Mouse (Mus musculus) embryonic stem cell, embryonic (primary cell): ENCODE measurements around the gene Rtp4.

Source experiments
- CTCF ChIA-PET, 4 experiments: fragments of 300-600 bp in 2 of 4; fragments of 350-600 bp in 2 of 4; sonication (Branson Sonifier 250); formaldehyde crosslinking; loops; one replicate each; lab custom pipeline; 2022; ENCODE audit warnings: inconsistent platforms in 2 of 4; lab: Charles Lee
- POLR2A ChIA-PET, 4 experiments: fragments of 300-600 bp in 2 of 4; fragments of 350-600 bp in 2 of 4; sonication (Branson Sonifier 250); formaldehyde crosslinking; loops; one replicate each; lab custom pipeline; 2022; ENCODE audit warnings: antibody characterized with exemption in 4 of 4, inconsistent platforms in 1 of 4; lab: Charles Lee

The Rtp4 gene

DNA sequence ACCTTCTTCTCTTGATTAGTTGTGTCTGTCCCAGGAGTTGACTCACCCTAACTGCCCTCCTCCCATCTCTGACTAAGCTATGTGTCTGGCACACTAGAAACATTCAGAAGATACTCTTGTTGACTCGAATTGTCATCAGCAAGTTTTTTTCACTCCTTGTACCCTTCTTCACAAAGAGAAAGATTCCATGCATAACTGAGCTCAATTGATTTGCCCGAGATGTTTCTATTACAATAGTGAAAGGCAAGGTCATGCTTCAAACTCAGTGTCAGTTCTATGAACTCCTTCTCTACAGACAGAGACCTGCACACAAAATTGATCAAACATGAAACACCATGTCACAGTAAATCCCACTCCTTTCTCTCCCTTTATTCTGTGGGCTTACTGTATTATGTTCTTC, 111.4 kb downstream of the Rtp4 start:
- POLR2A ChIA-PET = interaction anchor here in 2 of 4 experiments (0.5 to 0.6 kb wide), 2 partner anchors 20 to 1824 kb away, joined by 4 to 5 read pairs; no protein-coding TSS in a partner anchor
- CTCF ChIA-PET = interaction anchor here (0.5 to 2.5 kb wide), 11 partner anchors 30 to 267 kb away, joined by 4 to 17 read pairs (median 9); no protein-coding TSS in a partner anchor

DNA sequence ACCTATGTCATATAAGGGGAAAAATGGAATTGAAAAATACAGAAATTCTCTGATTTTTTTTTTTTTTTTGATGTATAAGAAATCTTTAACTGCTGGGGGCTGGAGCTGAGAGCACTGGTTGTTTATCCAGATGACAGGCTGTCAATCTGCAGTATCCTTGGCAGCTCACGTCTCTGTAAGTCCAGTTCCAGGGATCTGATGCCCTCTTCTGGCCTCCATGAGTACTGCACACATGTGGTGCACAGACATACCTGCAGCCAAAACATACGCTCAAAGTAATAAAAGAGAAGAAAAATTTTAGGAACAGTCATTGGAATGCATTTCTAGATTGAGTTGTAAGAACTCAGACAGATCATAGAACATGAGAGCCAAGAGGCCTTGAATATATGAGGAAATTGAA, 112.6 kb downstream of the Rtp4 start:
- POLR2A ChIA-PET = interaction anchor here in 2 of 4 experiments (0.7 kb wide), 2 partner anchors 19 to 89 kb away, joined by 4 to 5 read pairs; no protein-coding TSS in a partner anchor
- CTCF ChIA-PET = interaction anchor here (0.6 to 2.5 kb wide), 26 partner anchors 9 to 544 kb away, joined by 3 to 17 read pairs (median 5); no protein-coding TSS in a partner anchor

DNA sequence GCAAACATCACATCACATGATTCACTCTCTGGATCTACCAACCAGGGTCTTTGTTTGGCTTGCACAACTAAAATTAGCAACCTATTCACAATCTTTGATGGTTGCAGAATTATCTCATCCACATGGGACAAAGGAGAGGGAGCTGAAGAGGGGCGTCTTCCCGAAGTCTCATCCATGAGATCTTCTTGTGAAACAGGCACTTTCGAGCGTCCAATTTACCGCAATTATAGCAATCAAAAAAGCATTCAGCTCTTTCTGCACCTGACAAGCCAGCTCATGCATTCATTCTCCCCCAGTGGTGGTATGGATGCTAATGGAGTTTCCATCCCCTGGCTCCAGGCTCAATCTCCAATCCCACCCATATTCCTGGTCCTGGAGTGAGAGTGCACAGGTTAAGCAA, 132.9 kb downstream of the Rtp4 start:
- ChIA-PET POLR2A (no interaction called here), CTCF (no interaction called here)

DNA sequence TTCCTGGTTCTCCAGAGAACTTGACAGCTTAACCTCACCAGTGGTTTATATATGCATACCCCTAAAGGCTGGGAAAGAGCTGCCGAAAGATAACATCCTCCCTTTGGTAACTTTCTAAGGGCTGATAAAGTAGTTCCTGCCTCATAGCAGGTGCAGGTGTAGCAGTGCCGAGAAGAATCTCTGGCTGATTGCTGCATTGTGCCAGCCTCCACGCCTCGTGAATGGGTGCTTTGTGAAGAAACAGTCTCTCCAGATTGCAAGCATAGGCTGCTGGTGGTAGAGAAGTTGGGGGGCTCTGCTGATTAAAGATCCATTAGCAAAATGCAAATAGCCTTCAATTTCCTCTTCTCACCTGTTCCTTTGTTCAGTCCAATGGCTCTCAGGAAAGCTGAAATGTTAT, 133.4 kb downstream of the Rtp4 start:
- ChIA-PET CTCF (no interaction called here), POLR2A (no interaction called here)

DNA sequence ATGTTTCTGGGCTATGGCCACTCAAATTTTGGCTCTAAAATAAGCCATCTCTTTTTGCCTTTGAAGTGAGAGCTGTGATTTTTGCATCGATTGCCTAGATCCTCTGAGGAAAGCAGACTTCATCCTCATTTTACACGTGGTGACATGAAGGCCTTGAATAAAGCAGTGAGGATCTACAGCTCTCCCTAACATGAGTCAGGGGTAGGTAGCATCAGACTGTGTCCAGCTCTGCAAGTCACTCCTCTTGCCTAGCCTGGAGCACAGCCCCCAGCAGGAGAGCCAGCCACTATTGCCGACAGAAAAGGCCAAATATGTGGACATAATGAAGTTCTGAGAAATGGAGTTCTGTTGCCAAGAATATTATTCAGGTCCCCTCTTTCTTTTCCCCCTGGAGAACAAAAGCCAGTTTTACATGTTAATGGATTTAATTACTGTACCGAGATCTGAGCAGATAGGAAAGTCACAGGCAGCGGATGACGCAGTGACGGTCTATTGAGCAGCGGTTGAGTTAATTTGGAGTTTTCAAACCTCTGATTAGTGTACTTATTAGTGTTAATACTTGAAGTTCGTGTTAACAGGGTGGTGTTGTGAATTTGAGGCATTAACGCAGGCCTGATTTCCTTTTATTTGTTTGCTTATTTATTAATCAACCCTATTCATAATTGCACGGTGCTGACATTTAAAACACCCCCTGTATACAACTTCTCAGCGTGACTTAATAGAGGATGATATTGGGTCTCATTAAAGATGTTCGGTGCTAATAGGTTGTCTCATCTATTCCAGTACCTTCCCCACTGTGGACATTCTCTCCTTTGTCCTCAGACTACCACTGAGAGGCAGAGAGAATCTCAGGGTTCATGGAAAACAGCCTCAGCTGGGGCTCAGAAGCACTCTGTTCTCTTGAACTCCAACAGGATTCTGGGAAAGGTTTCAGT, 139.8 kb downstream of the Rtp4 start:
- CTCF ChIA-PET = no interaction called here
- POLR2A ChIA-PET = no interaction called here
